Mouse (Mus musculus) ES-E14 (cell line): ENCODE measurements at regions not wholly inside any gene's neighbourhood (a gene's known extent, or its start where the extent isn't known, plus 50 kb on each side); places are given as distances from the start of the nearest gene placed in this dataset.

Experiments
- CHD2 ChIP-seq: IDR thresholded peaks from 2 replicates; pipeline ENCODE4 v1.6.1; 2014; ENCODE audit warnings: mild to moderate bottlenecking, low read depth, low read length, inconsistent platforms
- MAFK ChIP-seq: IDR thresholded peaks from 2 replicates; pipeline ENCODE4 v1.6.1; 2014; ENCODE audit warnings: mild to moderate bottlenecking, low read depth, low read length, inconsistent platforms; ENCODE audit not compliant: insufficient read depth

DNA sequence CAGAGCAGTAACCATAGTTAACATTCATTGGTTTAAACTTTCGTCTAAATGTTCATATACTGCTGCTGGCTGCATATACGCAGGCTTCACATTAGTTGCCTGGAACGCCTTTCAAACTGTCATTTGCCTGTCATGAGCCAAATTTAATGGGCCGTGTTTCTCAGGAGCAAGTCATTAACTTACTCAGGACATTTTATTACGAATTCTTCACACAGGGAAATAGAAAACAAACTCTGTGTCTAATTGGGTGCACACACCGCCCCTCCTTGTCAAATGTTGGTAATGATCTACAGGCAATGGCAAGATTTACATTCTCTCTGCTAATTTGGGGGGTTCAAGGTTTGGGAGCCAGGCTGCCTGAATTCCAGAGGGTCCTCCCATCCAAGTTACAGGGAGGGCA is 364.4 kb downstream of the Agtpbp1 start:
- no peak for TF ChIP-seq CHD2
- no peak for TF ChIP-seq MAFK
